Mouse (Mus musculus) retina, embryonic 14.5 days (tissue): ENCODE data around the gene Thap4.

Experiments
- DNase-seq: peaks from one replicate; pipeline ENCODE4 v3.0.0-alpha.2; 2015; ENCODE audit warnings: low spot score

Thap4 gene

DNA sequence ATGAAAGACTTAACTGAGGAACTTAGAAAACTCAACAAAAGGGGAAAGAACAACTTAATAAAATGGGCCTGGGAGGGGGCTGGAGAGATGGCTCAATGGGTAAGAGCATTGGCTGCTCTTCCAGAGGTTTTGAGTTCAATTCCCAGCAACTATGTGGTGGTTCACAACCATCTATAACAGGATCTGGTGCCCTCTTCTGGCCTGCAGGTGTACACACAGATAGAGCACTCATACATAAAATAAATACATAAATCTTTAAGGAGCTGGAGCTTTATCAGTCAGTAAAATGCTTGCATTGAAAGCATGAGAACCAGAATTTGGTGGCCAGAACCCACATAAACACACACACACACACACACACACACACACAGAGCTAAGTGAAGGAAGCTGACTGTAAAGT, 11.8 kb downstream of the Thap4 start:
- no peak for DNase-seq

DNA sequence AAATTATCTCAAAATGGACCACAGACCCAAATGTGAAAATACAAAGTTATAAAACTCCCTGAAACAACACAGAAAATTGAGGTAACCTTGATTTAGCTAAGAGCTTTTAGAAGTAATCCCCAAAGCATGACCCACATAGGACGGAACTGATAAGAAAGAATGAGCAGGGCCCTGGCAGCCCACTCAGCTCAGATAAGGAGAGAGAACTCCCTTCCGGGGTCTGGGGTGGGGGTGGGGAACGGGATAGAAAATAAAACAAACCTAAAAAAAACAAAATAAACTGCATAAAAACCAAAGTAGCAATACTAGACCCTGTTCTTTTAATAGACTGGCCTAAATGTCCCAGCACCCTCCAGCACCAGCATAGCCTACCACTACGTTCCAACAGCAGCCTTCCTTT, 12.7 kb downstream of the Thap4 start:
- DNase-seq, result no peak

DNA sequence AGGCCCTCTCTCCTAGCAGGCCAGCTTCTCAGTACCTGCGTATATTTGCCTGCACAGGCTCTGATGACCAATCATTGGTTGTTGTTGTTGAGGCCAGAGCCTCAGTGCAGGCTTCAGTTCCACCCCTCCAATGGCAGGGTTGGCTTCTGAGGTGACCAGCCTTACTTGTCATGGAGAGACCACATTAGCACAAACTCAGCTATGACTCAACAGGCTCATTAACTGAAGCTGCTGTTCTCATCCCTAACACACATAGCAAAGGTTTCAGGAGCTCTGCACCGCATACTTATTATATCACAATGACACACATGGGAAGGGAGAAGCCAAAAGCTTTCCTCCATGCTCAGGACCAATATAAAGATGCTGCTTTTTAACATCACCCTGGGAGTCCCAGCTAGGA, 14.0 kb downstream of the Thap4 start:
- no peak for DNase-seq

DNA sequence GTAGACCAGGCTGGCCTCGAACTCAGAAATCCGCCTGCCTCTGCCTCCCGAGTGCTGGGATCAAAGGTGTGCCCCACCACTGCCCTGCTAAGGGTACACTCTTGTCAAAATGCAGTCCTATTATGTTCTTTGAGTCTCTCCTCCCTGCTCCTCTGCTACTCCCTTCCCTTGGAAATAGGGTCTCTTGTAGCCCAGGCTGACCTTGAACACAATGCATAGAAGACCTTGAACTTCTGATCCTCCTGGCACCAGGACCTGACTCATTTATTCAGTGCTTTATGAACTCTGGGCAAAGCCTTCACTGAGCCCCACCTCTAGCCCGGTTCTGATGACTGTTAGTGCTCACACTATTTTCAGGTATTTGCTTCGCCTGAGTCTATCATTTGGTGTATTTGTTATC, 17.0 kb downstream of the Thap4 start:
- no peak for DNase-seq

DNA sequence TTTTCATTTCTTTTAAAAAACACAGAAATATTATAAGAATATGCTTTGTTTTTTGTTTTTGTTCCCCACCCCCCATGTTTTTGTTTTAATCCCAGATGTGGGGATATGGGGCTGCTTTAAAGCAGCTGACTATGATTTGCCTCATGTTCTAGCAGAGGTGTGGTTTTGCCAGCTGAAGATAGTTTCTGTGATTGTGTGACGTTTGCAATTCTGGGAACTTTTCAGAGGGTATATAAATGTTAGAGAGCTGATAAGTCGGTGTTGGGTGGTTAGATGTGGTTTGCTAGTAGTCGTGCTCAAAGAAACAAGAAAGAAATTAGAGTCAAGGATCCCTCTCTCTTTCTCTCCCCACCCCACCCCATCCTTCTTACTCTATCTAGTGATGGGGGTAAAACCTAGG, 18.8 kb downstream of the Thap4 start:
- DNase-seq, result no peak

DNA sequence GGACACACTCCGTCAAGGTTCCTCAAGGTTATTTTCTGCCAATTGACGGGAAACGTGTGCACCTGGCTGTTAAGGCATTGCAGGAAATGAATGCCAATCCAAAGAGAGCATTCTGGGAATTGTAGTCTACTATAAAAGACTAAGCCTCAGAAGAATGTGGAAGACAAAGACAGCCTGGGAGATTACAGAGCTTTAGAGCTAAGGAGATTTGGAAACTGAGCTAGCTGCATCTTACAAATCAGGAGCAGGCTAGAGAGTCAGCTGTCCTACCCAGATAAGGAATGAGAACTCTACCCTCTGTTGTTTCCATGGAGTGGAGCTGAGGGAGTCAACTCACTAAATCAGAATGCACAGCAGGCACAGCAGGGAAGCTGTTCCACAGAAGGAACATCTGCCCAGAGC, 22.8 kb downstream of the Thap4 start:
- DNase-seq, result peak; percentile 41

DNA sequence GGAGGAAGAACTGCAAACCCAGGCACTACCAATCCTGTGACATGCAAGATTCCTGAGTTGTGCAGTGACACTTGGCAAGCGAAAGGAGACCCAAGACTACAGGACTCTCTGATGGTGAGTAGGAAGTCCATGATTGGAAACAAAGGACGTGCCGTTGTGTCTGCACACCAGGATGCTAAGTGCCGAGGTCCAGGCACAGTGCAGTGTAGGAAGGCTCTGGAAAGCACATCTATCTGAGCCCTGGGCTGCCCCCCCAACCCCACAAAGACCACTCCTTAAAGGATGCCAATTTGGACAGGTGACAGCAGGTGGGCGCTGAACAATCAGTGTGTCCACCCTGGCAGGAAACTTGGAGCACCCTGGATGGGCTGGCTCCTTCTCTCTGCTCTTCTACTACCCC, 23.6 kb downstream of the Thap4 start:
- no peak for DNase-seq

DNA sequence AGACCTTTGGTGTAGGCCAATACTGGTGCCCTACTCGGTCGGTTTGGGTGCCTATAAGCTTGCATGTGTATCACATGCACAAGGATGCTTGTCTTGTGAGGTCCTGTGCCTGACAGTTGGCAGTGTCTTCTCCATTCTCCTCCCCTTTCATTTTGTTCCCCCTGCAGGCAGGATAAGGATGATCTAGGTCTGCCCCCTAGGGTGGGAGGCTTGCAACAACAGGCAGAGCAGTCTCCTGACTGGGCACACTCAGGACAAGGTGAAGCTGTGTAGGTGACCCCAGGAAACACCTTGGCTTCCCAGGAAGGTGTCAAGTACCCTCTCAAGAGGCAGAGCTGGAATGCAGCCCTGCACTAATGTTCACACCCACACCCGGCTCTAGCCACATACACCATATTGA, 27.7 kb downstream of the Thap4 start:
- peak; percentile 53 for DNase-seq

DNA sequence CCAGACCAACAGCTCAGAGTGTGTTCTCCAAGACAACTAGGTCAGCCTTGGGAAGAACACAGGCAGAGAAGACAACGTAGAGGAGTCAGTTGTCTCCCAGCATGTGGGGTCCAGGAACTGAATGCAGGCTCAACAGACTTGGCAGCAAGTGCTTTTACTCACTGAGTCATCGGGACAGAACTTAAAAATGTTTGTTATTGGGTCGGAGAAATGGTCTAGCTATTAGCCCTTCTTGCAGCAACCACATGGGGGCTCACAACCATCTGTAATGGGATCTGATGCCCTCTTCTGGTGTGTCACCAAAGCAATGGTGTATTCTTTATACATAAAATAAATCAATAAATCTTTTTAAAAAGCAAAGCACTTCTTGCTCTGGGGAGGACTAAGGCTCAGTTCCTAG, 28.5 kb downstream of the Thap4 start:
- DNase-seq, result no peak

DNA sequence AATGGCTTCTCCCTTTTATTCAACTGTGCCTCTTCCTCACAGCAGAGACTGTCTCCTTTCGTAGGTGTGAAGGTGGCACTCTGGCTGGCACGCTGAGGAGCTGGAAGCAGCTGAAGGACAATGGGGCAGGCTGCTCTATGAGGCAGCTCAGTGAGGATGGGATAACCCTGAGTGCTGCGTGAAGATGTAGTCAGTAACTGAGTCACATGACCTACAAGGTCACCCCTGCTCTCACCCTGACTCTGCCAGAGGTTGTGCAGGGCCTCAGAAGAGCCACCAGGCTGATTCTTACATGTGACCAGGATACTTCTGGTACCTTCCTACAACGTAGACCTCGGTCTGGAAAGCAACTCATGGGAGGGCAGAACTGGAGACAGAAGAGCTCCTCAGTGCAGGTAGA, 29.0 kb downstream of the Thap4 start:
- DNase-seq, result no peak

DNA sequence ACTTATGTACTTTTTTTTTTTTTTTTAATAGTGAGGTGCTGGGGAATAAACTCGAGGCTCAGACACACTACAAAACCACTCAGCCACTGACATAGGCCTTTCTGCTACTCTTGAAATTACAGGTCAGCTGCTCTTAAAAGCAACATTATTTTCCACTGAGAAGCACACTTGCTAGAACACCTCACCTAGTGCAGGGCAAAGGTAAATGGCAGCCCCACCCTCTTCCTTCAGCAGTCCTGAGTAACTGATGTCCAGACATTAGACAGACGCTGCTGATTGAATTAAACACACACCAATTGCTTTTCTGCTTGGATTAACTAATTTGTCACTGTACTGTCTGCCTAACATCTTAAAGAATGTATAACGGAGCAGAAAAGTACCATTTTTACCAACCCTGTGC, 30.0 kb downstream of the Thap4 start:
- no peak for DNase-seq

DNA sequence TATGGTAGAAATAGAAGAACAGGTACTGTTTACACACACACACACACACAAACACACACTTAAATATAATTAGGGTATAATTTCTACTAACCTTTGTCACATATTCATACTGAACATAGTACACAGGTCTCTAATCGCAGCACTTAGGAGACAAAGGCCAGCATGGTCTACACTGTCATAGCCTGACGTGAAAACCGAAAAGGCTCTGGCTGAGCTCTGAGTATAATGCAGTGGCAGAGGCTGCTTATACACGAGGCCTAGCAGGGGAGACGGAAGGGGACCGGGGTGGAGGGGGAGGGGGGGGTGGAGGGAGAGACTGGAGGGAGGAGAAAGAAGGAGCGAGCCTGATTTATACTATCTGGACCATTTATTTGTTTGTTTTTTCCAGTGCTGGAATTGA, 33.1 kb downstream of the Thap4 start:
- DNase-seq, result no peak

DNA sequence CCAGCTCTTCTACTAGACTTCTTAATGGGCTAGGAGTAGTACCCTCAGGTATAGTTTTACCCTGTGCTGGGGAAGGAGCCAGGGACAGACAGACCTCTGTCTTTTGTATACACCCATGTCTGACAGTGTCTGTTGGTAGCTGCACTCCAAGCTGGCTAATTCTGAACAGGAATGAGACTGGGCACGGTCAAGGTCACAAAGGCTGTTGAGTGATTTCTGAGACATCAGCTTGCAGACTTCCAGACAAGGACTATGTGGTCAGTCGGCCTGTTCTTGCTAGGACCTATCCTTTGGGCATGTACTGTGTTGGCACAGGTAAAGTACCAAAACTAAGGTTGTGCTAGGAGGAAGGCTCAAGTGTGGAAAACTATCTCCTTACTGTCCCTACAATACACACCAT, 38.5 kb downstream of the Thap4 start:
- DNase-seq, result no peak

DNA sequence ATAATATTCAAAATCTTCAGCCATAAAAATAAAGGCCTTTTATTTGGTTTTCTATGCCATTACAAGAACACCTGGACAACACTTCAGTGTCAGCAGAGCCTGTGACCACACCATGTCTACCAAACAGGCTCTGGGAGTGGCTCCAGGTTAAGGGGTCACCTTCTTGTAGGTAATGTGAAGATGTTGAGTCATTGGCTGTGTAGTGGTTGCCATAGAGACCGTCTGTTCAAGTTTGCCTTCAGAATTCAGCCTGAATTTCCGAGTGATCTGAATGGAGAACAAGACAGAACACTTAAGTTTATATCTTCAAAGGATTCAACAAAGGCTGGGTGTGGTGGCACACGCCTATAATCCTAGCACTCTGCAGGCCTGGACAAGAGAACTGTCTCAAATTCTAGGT, 49.3 kb downstream of the Thap4 start:
- DNase-seq, result no peak

DNA sequence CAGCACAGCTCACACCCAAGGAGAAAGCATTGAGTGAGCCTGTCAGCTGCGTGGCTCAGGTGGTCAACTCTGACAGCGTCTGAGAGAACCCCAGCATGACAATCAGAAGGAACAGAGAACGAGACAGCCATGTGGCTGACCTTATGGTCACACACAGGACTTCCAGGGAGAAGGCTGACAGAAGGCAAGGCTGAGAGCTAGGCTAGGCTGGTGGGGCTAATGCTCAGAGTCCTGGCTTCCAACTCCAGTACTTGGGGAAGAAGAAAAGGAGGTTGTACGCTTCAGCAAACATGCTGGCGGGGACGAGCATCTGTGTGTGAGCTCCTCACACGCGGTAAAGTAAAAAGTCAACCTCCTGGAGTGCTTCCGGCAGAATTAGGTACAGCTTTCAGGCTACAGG, 50.3 kb downstream of the Thap4 start:
- no peak for DNase-seq

DNA sequence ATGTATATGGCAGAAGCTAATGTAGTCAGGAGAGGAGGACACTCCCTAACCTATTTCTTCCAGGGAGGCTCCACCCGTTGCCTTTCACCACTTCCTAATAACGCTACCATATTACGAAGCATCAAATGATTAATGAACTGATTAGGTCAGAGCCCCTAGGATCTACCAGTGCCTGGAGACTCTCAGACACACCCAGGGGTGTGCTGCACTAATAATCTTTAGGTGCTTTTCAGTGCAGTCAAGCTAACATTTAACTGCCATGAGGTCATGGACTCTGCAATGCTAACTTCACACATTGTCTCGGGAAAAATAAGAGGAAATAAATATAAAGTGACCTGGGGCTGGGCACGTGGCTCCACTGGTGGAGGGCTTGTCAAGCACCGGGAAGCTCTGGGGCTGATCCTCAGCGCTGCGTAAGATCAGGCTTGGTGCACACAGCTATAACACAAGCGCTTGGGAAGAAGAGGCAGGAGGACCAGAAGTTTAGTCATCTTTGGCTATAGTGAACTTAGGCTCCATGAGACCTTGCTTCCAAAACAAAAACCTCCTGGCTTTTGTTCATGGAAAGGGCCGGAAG, 51.1 kb downstream of the Thap4 start:
- no peak for DNase-seq

DNA sequence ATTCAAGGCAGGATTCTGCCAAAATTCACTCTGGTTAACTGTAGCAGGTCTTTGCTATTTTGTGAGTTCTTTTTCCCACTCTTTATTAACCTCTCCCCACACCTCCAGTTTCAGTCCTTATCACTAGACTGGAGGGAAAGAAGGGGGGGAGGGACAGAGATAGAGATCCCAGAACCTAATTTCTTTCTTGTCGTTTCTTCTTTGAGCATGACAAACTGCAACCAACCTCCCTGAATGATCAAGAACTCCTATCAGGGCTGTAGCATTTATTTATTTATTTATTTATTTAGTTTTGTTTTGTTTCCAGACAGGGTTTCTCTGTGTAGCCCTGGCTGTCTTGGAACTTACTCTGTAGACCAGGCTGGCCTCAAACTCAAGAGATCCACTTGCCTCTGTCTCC, 52.6 kb downstream of the Thap4 start:
- no peak for DNase-seq

DNA sequence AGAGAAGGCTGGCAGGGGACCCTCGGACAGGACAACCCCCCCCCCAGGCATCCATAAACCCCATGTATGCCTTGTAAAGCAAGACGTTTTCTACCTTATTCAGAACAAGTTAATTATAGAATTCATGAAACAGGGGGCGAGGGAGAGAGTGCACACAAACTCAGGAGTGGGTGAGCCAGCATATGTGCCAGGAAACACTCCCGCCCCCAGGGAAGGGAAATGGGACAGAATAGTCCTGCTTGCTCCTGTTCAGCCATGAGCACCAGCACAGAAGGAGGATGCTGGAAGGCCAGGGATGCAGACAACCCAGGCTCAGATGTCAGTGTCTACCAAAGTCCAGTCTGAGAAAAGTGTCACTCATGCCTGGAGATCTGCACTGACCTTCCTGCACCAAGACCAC, 55.5 kb downstream of the Thap4 start:
- DNase-seq, result no peak

DNA sequence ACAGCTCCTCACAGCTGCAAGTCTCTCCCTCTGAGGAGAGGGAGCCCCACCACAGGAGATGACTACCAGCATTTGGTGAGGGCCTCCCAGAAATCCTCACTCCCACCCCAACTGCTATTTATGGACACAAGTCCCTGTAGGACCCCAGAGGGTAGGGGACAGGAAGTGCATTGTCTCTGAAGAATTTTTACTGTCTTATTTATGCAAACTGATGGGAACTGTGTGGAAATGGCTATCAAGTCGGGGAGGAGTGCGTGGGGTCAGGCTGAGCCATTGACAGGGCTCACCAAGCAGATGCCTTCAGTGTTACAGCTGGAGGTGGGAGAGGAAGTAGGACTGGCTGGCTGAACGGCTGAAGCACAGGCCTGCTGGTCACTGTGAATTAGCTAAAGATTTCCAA, 57.3 kb downstream of the Thap4 start:
- DNase-seq, result no peak

DNA sequence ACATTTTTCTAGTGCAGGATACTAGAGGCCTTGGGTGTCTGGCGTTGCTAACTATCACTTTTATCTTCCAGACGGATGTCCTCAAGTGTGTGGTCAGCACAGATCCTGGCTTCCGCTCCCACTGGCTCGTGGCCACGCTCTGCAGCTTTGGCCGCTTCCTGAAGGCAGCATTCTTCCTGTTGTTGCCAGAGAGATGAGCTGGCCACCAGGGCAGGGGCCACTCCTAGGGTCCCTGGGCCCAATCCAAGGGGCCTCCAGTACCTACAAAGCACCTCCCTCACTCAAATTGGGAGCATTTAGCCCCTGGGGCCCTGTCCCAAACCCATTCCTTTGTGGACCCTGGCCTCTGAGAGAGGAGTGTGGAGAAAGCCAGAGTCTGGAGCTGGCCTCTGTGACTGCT, 59.7 kb downstream of the Thap4 start:
- DNase-seq, result no peak

DNA sequence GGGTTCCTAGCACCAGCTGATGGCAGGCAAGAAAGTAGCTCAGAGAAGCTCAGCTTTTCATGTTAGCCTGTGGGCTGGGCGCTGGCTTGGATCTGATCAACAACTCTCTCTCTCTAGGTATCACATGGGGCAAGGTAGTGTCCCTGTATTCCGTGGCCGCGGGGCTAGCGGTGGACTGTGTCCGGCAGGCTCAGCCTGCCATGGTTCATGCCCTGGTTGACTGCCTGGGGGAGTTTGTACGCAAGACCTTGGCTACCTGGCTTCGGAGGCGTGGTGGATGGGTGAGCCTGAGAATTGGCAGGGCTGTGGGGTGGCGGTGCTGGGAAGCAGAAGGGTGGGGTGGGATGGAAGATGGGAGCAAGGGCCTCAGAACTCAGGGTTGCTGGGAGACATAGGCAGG, 60.7 kb downstream of the Thap4 start:
- no peak for DNase-seq

DNA sequence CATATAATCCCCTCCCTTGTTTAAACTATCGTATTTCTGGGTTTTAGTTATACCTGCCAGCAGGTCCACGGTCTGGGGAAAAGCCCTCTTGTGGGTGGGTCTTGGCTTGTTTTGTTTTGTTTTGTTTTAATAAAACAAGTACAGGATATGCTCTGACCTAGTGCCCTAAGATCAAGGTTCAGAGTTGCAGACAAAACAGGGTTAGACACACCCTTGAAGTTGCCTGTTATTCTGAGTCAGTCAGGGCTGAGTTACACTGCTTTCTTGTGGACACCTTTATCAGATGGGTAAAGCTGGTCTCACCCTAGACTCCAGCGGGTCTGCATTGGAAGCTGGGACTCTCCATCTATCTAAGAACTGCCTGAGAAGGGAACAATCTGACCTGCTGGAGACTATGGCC, 61.2 kb downstream of the Thap4 start:
- DNase-seq, result no peak

DNA sequence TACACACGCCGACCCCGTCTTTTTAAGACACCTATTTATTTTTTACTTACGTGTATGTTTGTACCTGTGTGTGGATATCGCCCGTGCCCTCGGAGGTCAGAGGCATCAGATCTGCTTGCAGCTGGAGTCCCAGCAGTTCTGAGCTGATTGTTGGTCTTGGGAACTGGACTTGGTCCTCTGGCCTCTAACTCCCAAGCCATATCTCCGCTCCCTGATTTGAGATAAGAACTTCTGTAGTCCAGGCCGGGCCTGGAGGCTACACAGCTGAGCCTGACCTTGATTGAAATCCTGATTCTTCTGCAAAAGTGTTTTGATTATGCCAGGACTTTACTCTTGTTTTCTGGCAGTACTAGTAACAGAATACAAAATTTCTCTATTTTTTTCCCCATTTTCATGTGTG, 61.9 kb downstream of the Thap4 start:
- no peak for DNase-seq

DNA sequence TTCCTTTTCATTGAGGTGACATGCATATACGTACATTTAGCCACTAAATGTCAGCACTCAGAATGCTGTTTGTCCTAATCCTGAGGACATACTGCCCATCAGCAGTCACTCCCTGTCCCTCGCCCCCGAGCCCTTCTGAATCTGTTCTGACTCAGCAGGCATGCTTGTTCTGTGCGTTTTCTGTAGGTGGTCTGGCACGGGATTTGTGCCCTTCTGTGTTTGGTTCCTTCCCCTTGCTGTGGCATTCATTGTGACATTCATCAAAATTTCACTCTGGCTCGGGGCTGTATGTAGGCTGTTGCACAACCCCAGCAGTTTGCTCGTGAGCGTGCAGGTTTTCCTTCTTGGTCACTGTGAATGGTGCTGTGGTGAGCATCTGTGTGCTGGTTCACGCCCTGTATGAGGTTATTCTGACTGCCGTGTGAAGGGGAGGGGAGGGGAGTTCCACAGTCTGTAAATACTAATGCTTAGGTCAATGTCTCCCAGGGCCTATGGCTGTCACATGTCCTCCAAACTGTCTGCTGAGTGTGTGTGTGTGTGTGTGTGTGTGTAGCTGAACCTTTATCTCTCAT, 62.8 kb downstream of the Thap4 start:
- no peak for DNase-seq

DNA sequence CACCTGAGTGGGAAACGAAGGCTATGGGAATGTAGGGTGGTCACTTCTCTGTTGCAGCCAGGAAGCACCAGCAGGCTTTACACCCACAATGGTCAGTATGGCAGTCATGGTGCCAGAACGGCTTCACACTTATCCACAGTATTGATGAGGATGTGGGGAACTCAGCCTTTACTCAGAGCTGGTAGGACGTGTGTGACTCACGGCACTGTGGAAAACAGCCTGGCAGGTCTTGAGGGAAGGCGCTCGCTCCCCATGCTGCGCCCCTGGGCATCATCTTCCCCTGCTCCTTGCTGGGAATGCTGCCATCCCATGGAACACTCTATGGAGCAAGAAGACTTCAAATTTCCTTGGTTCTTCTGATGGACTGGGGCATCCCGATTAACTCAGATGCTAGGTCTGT, 63.6 kb downstream of the Thap4 start:
- DNase-seq, result no peak
